Mouse (Mus musculus) effector memory CD4-positive, alpha-beta T cell, adult 7 months (primary cell): ENCODE results near the gene Ccdc92. TPM values are rescaled to one million over a fixed set of nuclear protein-coding genes. Genes with fewer than 3 reads are reported as not detected.

Source experiments
- polyA plus RNA-seq: library from polyadenylated mRNA; unstranded; fragments of 100-300 nt; shearing (Covaris generic); gene quantifications from one replicate; pipeline ENCODE4 v1.2.1, GENCODE M21; 2017

Ccdc92 gene
- polyA plus RNA-seq: 47.2 TPM

GRCm38 (mm10) chr5:124862013-124862866 lies at the start of gene Ccdc92, which contains the start of gene Zfp664:
Gene Ccdc92, minus strand, starts transcription at chr5:124862424.
Gene Zfp664, plus strand, starts transcription at chr5:124862691.

Other genes with a start within 250 kb of the Ccdc92 start
- gene Atp6v0a2, start 233.8 kb downstream of the Ccdc92 start, polyA plus RNA-seq: 83.5 TPM
- 0.16 TPM for gene Dnah10, start 137.3 kb downstream of the Ccdc92 start, polyA plus RNA-seq
- 33.8 TPM for gene Zfp664, start 267 bp upstream of the Ccdc92 start, polyA plus RNA-seq
- not detected for gene Rflna, start 140.8 kb upstream of the Ccdc92 start, polyA plus RNA-seq